Mouse (Mus musculus) MEL (cell line): ENCODE results near the gene Ppp1r27. TPM values are rescaled to one million over a fixed set of nuclear protein-coding genes. Genes with fewer than 3 reads are reported as not detected.

ENCODE experiments used
- DNase-seq: peaks from one replicate; pipeline ENCODE4 v3.0.0; 2011; ENCODE audit warnings: low read depth, low spot score
- H3K27ac ChIP-seq: 2 replicates; pipeline ENCODE4 v1.5.1; 2012; ENCODE audit warnings: low read depth, mild to moderate bottlenecking, control low read depth, low read length, moderate library complexity; ENCODE audit not compliant: control insufficient read depth
- H3K27me3 ChIP-seq, 2 experiments: fragments of 150-350 bp in 1 of 2; sonication (generic) in 1 of 2; 2 replicates each; pipeline ENCODE4 v1.6.1; 2012; ENCODE audit warnings: low read length in 2 of 2, mild to moderate bottlenecking in 2 of 2, improper control_type of control experiment in 1 of 2, moderate library complexity in 1 of 2; ENCODE audit not compliant: insufficient read depth in 2 of 2, control insufficient read depth in 1 of 2
- H3K36me3 ChIP-seq, 2 experiments: 2 replicates each; pipeline ENCODE4 v1.6.1; 2012 to 2014; ENCODE audit warnings: low read length in 2 of 2, improper control_type of control experiment in 1 of 2, inconsistent platforms in 1 of 2, mild to moderate bottlenecking in 1 of 2; ENCODE audit not compliant: insufficient read depth in 2 of 2, control insufficient read depth in 1 of 2
- H3K4me1 ChIP-seq, 2 experiments: fragments of 150-350 bp in 1 of 2; sonication (generic) in 1 of 2; 2 replicates each; pipeline ENCODE4 v1.6.1; 2012; ENCODE audit warnings: low read length in 2 of 2, improper control_type of control experiment in 1 of 2, mild to moderate bottlenecking in 1 of 2; ENCODE audit not compliant: insufficient read depth in 2 of 2, control insufficient read depth in 1 of 2
- H3K4me3 ChIP-seq, 2 experiments: fragments of 150-350 bp in 1 of 2; sonication (generic) in 1 of 2; 2 replicates each; pipeline ENCODE4 v1.5.1; 2012; ENCODE audit warnings: low read depth in 2 of 2, low read length in 2 of 2, mild to moderate bottlenecking in 2 of 2, moderate library complexity in 2 of 2, control low read depth in 1 of 2, improper control_type of control experiment in 1 of 2; ENCODE audit not compliant: control insufficient read depth in 1 of 2, insufficient read depth in 1 of 2
- H3K79me2 ChIP-seq: 2 replicates; pipeline ENCODE4 v1.6.1; 2012; ENCODE audit warnings: mild to moderate bottlenecking, low read length, moderate library complexity; ENCODE audit not compliant: control insufficient read depth, poor library complexity, insufficient read depth
- H3K9ac ChIP-seq: 2 replicates; pipeline ENCODE4 v1.6.1; 2012; ENCODE audit warnings: low read depth, mild to moderate bottlenecking, control low read depth, low read length, moderate library complexity; ENCODE audit not compliant: control insufficient read depth, poor library complexity, severe bottlenecking
- H3K9me3 ChIP-seq: fragments of 150-350 bp; sonication (generic); replicated peaks from 2 replicates; pipeline ENCODE4 v1.6.1; 2012; ENCODE audit warnings: mild to moderate bottlenecking, low read length, improper control_type of control experiment, moderate library complexity; ENCODE audit not compliant: insufficient read depth
- BHLHE40 ChIP-seq: IDR thresholded peaks from 2 replicates; pipeline ENCODE4 v1.6.1; 2012; ENCODE audit warnings: low read depth, mild to moderate bottlenecking, inconsistent platforms, low read length, improper control_type of control experiment, borderline replicate concordance
- CHD1 ChIP-seq: IDR thresholded peaks from 2 replicates; pipeline ENCODE4 v1.6.1; 2012; ENCODE audit warnings: low read depth, mild to moderate bottlenecking, inconsistent platforms, low read length, improper control_type of control experiment
- CHD2 ChIP-seq: IDR thresholded peaks from 2 replicates; pipeline ENCODE4 v1.6.1; 2011; ENCODE audit warnings: low read length, improper control_type of control experiment
- CTCF ChIP-seq, 3 experiments: IDR thresholded peaks in 2 of 3; conservative IDR thresholded peaks in 1 of 3; 2 replicates each; pipeline ENCODE4 v1.5.1; 2011 to 2012; ENCODE audit warnings: low read length in 3 of 3, low read depth in 2 of 3, mild to moderate bottlenecking in 2 of 3, improper control_type of control experiment in 1 of 3, inconsistent platforms in 1 of 3, mixed read lengths in 1 of 3, moderate library complexity in 1 of 3; ENCODE audit not compliant: control insufficient read depth in 1 of 3, insufficient read depth in 1 of 3, poor library complexity in 1 of 3, severe bottlenecking in 1 of 3
- E2F4 ChIP-seq: IDR thresholded peaks from 2 replicates; pipeline ENCODE4 v1.6.1; 2011; ENCODE audit warnings: low read depth, low read length, improper control_type of control experiment, borderline replicate concordance
- ELF1 ChIP-seq: IDR thresholded peaks from 2 replicates; pipeline ENCODE4 v1.6.1; 2014; ENCODE audit warnings: low read depth, mild to moderate bottlenecking, inconsistent platforms, low read length, improper control_type of control experiment, moderate library complexity
- EP300 ChIP-seq, 2 experiments: IDR thresholded peaks; 2 replicates each; pipeline ENCODE4 v1.6.1; 2011; ENCODE audit warnings: improper control_type of control experiment in 2 of 2, low read length in 2 of 2, low read depth in 1 of 2, mild to moderate bottlenecking in 1 of 2
- ETS1 ChIP-seq: IDR thresholded peaks from 2 replicates; pipeline ENCODE4 v1.6.1; 2012; ENCODE audit warnings: low read depth, mild to moderate bottlenecking, inconsistent platforms, low read length, improper control_type of control experiment, moderate library complexity
- GABPA ChIP-seq: IDR thresholded peaks from 2 replicates; pipeline ENCODE4 v1.6.1; 2012; ENCODE audit warnings: low read depth, mild to moderate bottlenecking, inconsistent platforms, low read length, improper control_type of control experiment, moderate library complexity
- HCFC1 ChIP-seq: IDR thresholded peaks from 2 replicates; pipeline ENCODE4 v1.6.1; 2012; ENCODE audit warnings: low read depth, mild to moderate bottlenecking, inconsistent platforms, low read length, improper control_type of control experiment, moderate library complexity
- KAT2A ChIP-seq: conservative IDR thresholded peaks from 2 replicates; pipeline ENCODE4 v1.6.1; 2012; ENCODE audit warnings: low read depth, low read length, improper control_type of control experiment, inconsistent platforms
- MAFK ChIP-seq: IDR thresholded peaks from 2 replicates; pipeline ENCODE4 v1.6.1; 2011; ENCODE audit warnings: low read depth, mild to moderate bottlenecking, low read length, improper control_type of control experiment, borderline replicate concordance
- MAX ChIP-seq: IDR thresholded peaks from 2 replicates; pipeline ENCODE4 v1.6.1; 2011; ENCODE audit warnings: low read length, improper control_type of control experiment
- MAZ ChIP-seq: IDR thresholded peaks from 2 replicates; pipeline ENCODE4 v1.6.1; 2012; ENCODE audit warnings: low read depth, mild to moderate bottlenecking, inconsistent platforms, low read length, improper control_type of control experiment
- MEF2A ChIP-seq: IDR thresholded peaks from 2 replicates; pipeline ENCODE4 v1.6.1; 2014; ENCODE audit warnings: low read depth, mild to moderate bottlenecking, inconsistent platforms, low read length, improper control_type of control experiment; ENCODE audit not compliant: poor library complexity, insufficient replicate concordance, severe bottlenecking; ENCODE audit errors: extremely low read depth
- MXI1 ChIP-seq: IDR thresholded peaks from 2 replicates; pipeline ENCODE4 v1.6.1; 2011; ENCODE audit warnings: mild to moderate bottlenecking, low read depth, low read length, improper control_type of control experiment
- MYC ChIP-seq: IDR thresholded peaks from 2 replicates; pipeline ENCODE4 v1.6.1; 2011; ENCODE audit warnings: low read depth, mild to moderate bottlenecking, low read length, improper control_type of control experiment, moderate library complexity
- NELFE ChIP-seq: IDR thresholded peaks from 2 replicates; pipeline ENCODE4 v1.6.1; 2011; ENCODE audit warnings: low read depth, low read length, improper control_type of control experiment
- NRF1 ChIP-seq: IDR thresholded peaks from 2 replicates; pipeline ENCODE4 v1.6.1; 2014; ENCODE audit warnings: low read depth, mild to moderate bottlenecking, inconsistent platforms, low read length, improper control_type of control experiment, moderate library complexity; ENCODE audit not compliant: poor library complexity, insufficient read depth, severe bottlenecking
- POLR2A ChIP-seq, 2 experiments: IDR thresholded peaks; 2 replicates each; pipeline ENCODE4 v1.6.1; 2011 to 2012; ENCODE audit warnings: low read length in 2 of 2, mild to moderate bottlenecking in 2 of 2, control low read depth in 1 of 2, improper control_type of control experiment in 1 of 2, low read depth in 1 of 2, moderate library complexity in 1 of 2; ENCODE audit not compliant: control insufficient read depth in 1 of 2, insufficient read depth in 1 of 2, poor library complexity in 1 of 2
- POLR2AphosphoS2 ChIP-seq: IDR thresholded peaks from 2 replicates; pipeline ENCODE4 v1.6.1; 2011; ENCODE audit warnings: low read length, improper control_type of control experiment
- POLR2AphosphoS5 ChIP-seq: IDR thresholded peaks from 2 replicates; pipeline ENCODE4 v1.6.1; 2012; ENCODE audit warnings: low read depth, borderline replicate concordance, mild to moderate bottlenecking, inconsistent platforms, low read length, moderate library complexity, mixed read lengths
- RAD21 ChIP-seq: IDR thresholded peaks from 2 replicates; pipeline ENCODE4 v1.6.1; 2011; ENCODE audit warnings: mild to moderate bottlenecking, low read depth, low read length, improper control_type of control experiment
- RCOR1 ChIP-seq: IDR thresholded peaks from 2 replicates; pipeline ENCODE4 v1.6.1; 2012; ENCODE audit warnings: low read depth, mild to moderate bottlenecking, inconsistent platforms, low read length, improper control_type of control experiment
- SIN3A ChIP-seq: IDR thresholded peaks from 2 replicates; pipeline ENCODE4 v1.6.1; 2012; ENCODE audit warnings: low read length, improper control_type of control experiment, inconsistent platforms
- TAL1 ChIP-seq: IDR thresholded peaks from 2 replicates; pipeline ENCODE4 v1.6.1; 2012; ENCODE audit warnings: mild to moderate bottlenecking, inconsistent platforms, low read length, moderate library complexity, mixed read lengths
- TBP ChIP-seq: IDR thresholded peaks from 2 replicates; pipeline ENCODE4 v1.8.0; 2011; ENCODE audit warnings: low read depth, low read length, improper control_type of control experiment
- TCF12 ChIP-seq: IDR thresholded peaks from 2 replicates; pipeline ENCODE4 v1.6.1; 2014; ENCODE audit warnings: low read depth, mild to moderate bottlenecking, inconsistent platforms, low read length, improper control_type of control experiment, moderate library complexity
- USF1 ChIP-seq: IDR thresholded peaks from 2 replicates; pipeline ENCODE4 v1.6.1; 2014; ENCODE audit warnings: low read depth, mild to moderate bottlenecking, inconsistent platforms, low read length, improper control_type of control experiment, moderate library complexity
- ZKSCAN1 ChIP-seq: IDR thresholded peaks from 2 replicates; pipeline ENCODE4 v1.6.1; 2012; ENCODE audit warnings: low read depth, mild to moderate bottlenecking, inconsistent platforms, low read length, improper control_type of control experiment, moderate library complexity
- ZMIZ1 ChIP-seq: IDR thresholded peaks from 2 replicates; pipeline ENCODE4 v1.6.1; 2012; ENCODE audit warnings: low read depth, mild to moderate bottlenecking, inconsistent platforms, low read length, improper control_type of control experiment, moderate library complexity
- polyA plus RNA-seq, 2 experiments: library from polyadenylated mRNA; stranded (reverse) in 1 of 2; unstranded in 1 of 2; fragments of >175 nt in 1 of 2; fragments of >200 nt in 1 of 2; gene quantifications; 2 replicates each; pipeline versions ENCODE4 v1.2.1 to v1.2.4; 2012; ENCODE audit warnings: low replicate concordance in 2 of 2, low read depth in 1 of 2; ENCODE audit not compliant: insufficient read length in 2 of 2, insufficient read depth in 1 of 2, missing spikeins in 1 of 2
- total RNA-seq: library from RNA; depleted of rRNA; stranded (reverse); fragments of 300-350 nt; gene quantifications from 2 replicates; pipeline ENCODE4 v1.2.3, GENCODE M21; 2012

The Ppp1r27 gene
- total and polyA plus RNA-seq, 3 experiments = not detected

DNA sequence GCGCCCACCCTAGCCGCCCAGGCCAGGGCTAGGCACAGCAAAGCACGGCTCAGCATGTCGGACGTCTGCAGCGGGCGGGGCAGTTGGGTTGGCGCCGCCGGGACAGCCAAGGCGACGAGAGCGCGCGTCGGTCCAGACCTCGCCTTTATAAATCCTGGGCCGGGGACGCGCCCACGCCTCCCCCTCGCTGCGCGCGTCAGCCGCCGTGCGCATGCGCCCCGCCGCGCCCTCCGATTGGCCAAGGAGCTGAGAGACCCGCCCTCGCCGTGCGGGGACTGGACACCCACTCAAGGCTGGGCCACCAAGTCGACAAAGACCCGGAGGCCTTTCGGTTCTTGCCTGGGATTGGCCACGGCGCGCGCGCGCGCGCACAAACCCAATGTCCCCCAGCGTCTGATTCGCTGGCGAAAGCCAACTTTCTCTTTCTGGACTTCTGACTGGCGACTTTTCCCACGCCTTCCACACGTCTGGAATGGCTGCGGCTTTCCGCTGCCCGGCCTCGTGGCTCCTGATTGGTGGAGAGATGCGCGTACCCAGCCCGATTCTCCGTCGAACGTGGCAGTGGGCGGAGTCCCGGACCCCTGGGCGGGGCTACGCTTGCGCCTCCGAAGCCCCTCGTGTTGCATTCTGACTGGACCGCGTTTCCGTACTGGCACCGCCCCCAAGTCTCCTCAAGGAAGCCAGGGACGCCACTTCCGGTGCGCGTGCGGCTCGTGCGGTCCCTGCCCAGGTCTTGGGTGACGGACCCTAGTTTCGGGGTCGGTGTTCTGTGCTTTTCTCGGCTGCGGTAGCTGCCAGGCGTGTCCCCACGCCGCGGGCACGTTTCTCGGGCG is 22.0 kb upstream of the Ppp1r27 start, which contains the start of gene P4hb:
Gene P4hb (minus strand): TSS at position 502 of the 833 bp plus-strand sequence.
- DNase-seq = peak; percentile 100
- Histone ChIP-seq H3K4me1 (peaks cover 5 to 16% of the 10 kb centered on the region in 2 experiments), H3K27ac (peak within 1 kb of the TSS; percentile 84), H3K9ac (peak within 1 kb of the TSS; percentile 92), H3K9me3 (no peaks in the 10 kb centered on the region), H3K36me3 (peaks cover 10 to 28% of the 10 kb centered on the region in 2 experiments), H3K79me2 (peaks cover 41% of the 10 kb centered on the region), H3K27me3 (no peaks in the 10 kb centered on the region), H3K4me3 (peak within 1 kb of the TSS; percentile 88 to 94)
- TF ChIP-seq POLR2AphosphoS2 (peak; percentile 86; the same call in 1 of the 2 replicates), POLR2AphosphoS5 (peak; percentile 76), TCF12 (peak; percentile 69), MAFK (no peak), RAD21 (no peak), CTCF (IDR thresholded peaks at IDR 0.05 in 2 of 3, conservative IDR thresholded peaks at IDR 0.05 in 1 of 3; ENCODE audit: control insufficient read depth in 1 of 3, insufficient read depth in 1 of 3, low read depth in 2 of 3, low read length in 3 of 3, poor library complexity in 1 of 3, severe bottlenecking in 1 of 3) (no peak; a peak in 1 of 6 replicates), RCOR1 (no peak), NRF1 (peak; percentile 86), ETS1 (0 out of 2 replicates have a peak, but pooled peaks have one; percentile 36), CHD2 (peak; percentile 61), MAZ (peak; percentile 33; the same call in 1 of the 2 replicates), ZKSCAN1 (no peak), E2F4 (peak; percentile 89; the same call in 1 of the 2 replicates), MYC (peak; percentile 94), MEF2A (peak; percentile 17; the same call in 1 of the 2 replicates), MXI1 (peak; percentile 96), TBP (peak; percentile 97), ELF1 (peak; percentile 95), MAX (peak; percentile 92), TAL1 (no peak), KAT2A (peak; percentile 37; the same call in 1 of the 2 replicates), USF1 (peak; percentile 58), BHLHE40 (peak; percentile 84; the same call in 1 of the 2 replicates), CHD1 (no peak), NELFE (peak; percentile 99), EP300 (IDR thresholded peaks at IDR 0.05; ENCODE audit: low read depth in 1 of 2, low read length in 2 of 2) (0 out of 4 replicates have a peak, but pooled peaks of 1 of the 2 experiments have one; percentile 12), HCFC1 (peak; percentile 83), POLR2A (IDR thresholded peaks at IDR 0.05; ENCODE audit: control insufficient read depth in 1 of 2, insufficient read depth in 1 of 2, low read depth in 1 of 2, low read length in 2 of 2, poor library complexity in 1 of 2) (peak; percentile 90 to 99), ZMIZ1 (peak; percentile 99), SIN3A (peak; percentile 89), GABPA (no peak)
